Mouse (Mus musculus): ENCODE data around the gene Lmod2. TPM values are rescaled to one million over a fixed set of nuclear protein-coding genes. Genes with fewer than 3 reads are reported as not detected.

The Lmod2 gene
- polyA plus RNA-seq, 1 experiment from 2014 or later: not detected

GRCm38 (mm10) chr6:24613918-24614317, 16.4 kb downstream of the Lmod2 start:
- no peak overlapping the region for H3K9ac ChIP-seq (replicated peaks; ENCODE audit: low read depth, low read length)
- no peak overlapping the region for H3K4me2 ChIP-seq (replicated peaks; ENCODE audit: low read depth, low read length)
- no peak for ATAC-seq (ENCODE audit: insufficient number of reproducible peaks, insufficient read depth, low FRiP score, low read depth)
- H3K27me3 ChIP-seq (ENCODE audit: control insufficient read depth, insufficient read depth, low read length): no peaks in the 10 kb centered on the region
- H3K9me3 ChIP-seq (ENCODE audit: control insufficient read depth, low read depth, low read length): no peaks in the 10 kb centered on the region
- H3K27ac ChIP-seq (ENCODE audit: low read length): no peak overlapping the region
- 86% methylated on average over 4 of the region's 4 CpGs for WGBS
- H3K4me3 ChIP-seq (ENCODE audit: low read depth, low read length): no peak overlapping the region
- no peaks in the 10 kb centered on the region for H3K4me1 ChIP-seq (ENCODE audit: control insufficient read depth, insufficient read depth, low read length)
- peaks cover 25% of the 10 kb centered on the region for H3K36me3 ChIP-seq (ENCODE audit: control insufficient read depth, insufficient read depth, low read length)

- peaks cover 28% of the 10 kb centered on the region for H3K36me3 ChIP-seq (ENCODE audit: control insufficient read depth, insufficient read depth, low read length)
- WGBS: 86% methylated on average over 4 of the region's 4 CpGs
- H3K4me1 ChIP-seq (ENCODE audit: control insufficient read depth, insufficient read depth, low read length): no peaks in the 10 kb centered on the region
- H3K4me3 ChIP-seq (ENCODE audit: low read depth, low read length): no peak overlapping the region
- ATAC-seq (ENCODE audit: insufficient number of reproducible peaks, insufficient read depth, low FRiP score, low read depth): no peak
- no peak overlapping the region for H3K4me2 ChIP-seq (replicated peaks; ENCODE audit: low read depth, low read length)
- H3K9ac ChIP-seq (replicated peaks; ENCODE audit: low read depth, low read length): no peak overlapping the region
- no peaks in the 10 kb centered on the region for H3K9me3 ChIP-seq (ENCODE audit: control insufficient read depth, low read depth, low read length)
- no peaks in the 10 kb centered on the region for H3K27me3 ChIP-seq (ENCODE audit: control insufficient read depth, insufficient read depth, low read length)
- no peak overlapping the region for H3K27ac ChIP-seq (ENCODE audit: low read length)
These were observed 19.2 kb downstream of the Lmod2 start for GRCm38 (mm10) chr6:24616746-24617145.

GRCm38 (mm10) chr6:24619285-24620045, 21.9 kb downstream of the Lmod2 start:
- H3K9ac ChIP-seq (replicated peaks; ENCODE audit: low read depth, low read length): no peak overlapping the region
- 53% methylated on average over 6 of the region's 6 CpGs for WGBS
- H3K4me1 ChIP-seq (ENCODE audit: control insufficient read depth, insufficient read depth, low read length): no peaks in the 10 kb centered on the region
- H3K36me3 ChIP-seq (ENCODE audit: control insufficient read depth, insufficient read depth, low read length): peaks cover 28% of the 10 kb centered on the region
- no peaks in the 10 kb centered on the region for H3K27me3 ChIP-seq (ENCODE audit: control insufficient read depth, insufficient read depth, low read length)
- H3K9me3 ChIP-seq (ENCODE audit: control insufficient read depth, low read depth, low read length): no peaks in the 10 kb centered on the region
- ATAC-seq (ENCODE audit: insufficient number of reproducible peaks, insufficient read depth, low FRiP score, low read depth): no peak; the same call in 1 of the 2 replicates
- no peak overlapping the region for H3K4me2 ChIP-seq (replicated peaks; ENCODE audit: low read depth, low read length)
- H3K4me3 ChIP-seq (ENCODE audit: low read depth, low read length): no peak overlapping the region
- H3K27ac ChIP-seq (ENCODE audit: low read length): no peak overlapping the region

- ATAC-seq (ENCODE audit: insufficient number of reproducible peaks, insufficient read depth, low FRiP score, low read depth): no peak
- Histone ChIP-seq H3K4me2 (replicated peaks; ENCODE audit: low read depth, low read length) (no peak overlapping the region), H3K27me3 (ENCODE audit: control insufficient read depth, insufficient read depth, low read length) (no peaks in the 10 kb centered on the region), H3K4me1 (ENCODE audit: control insufficient read depth, insufficient read depth, low read length) (no peaks in the 10 kb centered on the region), H3K9ac (replicated peaks; ENCODE audit: low read depth, low read length) (no peak overlapping the region), H3K4me3 (ENCODE audit: low read depth, low read length) (no peak overlapping the region), H3K27ac (ENCODE audit: low read length) (no peak overlapping the region), H3K9me3 (ENCODE audit: control insufficient read depth, low read depth, low read length) (no peaks in the 10 kb centered on the region), H3K36me3 (ENCODE audit: control insufficient read depth, insufficient read depth, low read length) (peaks cover 28% of the 10 kb centered on the region)
- WGBS: 79% methylated on average over 2 of the region's 2 CpGs
These were observed 23.4 kb downstream of the Lmod2 start for GRCm38 (mm10) chr6:24620936-24621335.

- ATAC-seq (ENCODE audit: insufficient number of reproducible peaks, insufficient read depth, low FRiP score, low read depth): no peak
- no peaks in the 10 kb centered on the region for H3K4me1 ChIP-seq (ENCODE audit: control insufficient read depth, insufficient read depth, low read length)
- H3K36me3 ChIP-seq (ENCODE audit: control insufficient read depth, insufficient read depth, low read length): peaks cover 24% of the 10 kb centered on the region
- H3K27ac ChIP-seq (ENCODE audit: low read length): no peak overlapping the region
- no peak overlapping the region for H3K9ac ChIP-seq (replicated peaks; ENCODE audit: low read depth, low read length)
- H3K27me3 ChIP-seq (ENCODE audit: control insufficient read depth, insufficient read depth, low read length): no peaks in the 10 kb centered on the region
- H3K4me3 ChIP-seq (ENCODE audit: low read depth, low read length): no peak overlapping the region
- no peak overlapping the region for H3K4me2 ChIP-seq (replicated peaks; ENCODE audit: low read depth, low read length)
- 84% methylated on average over 2 of the region's 2 CpGs for WGBS
- no peaks in the 10 kb centered on the region for H3K9me3 ChIP-seq (ENCODE audit: control insufficient read depth, low read depth, low read length)
These were observed 24.5 kb downstream of the Lmod2 start for GRCm38 (mm10) chr6:24622098-24622497.

- no peaks in the 10 kb centered on the region for H3K4me1 ChIP-seq (ENCODE audit: control insufficient read depth, insufficient read depth, low read length)
- H3K4me3 ChIP-seq (ENCODE audit: low read depth, low read length): no peak overlapping the region
- ATAC-seq (ENCODE audit: insufficient number of reproducible peaks, insufficient read depth, low FRiP score, low read depth): peak; percentile 58; the same call in 1 of the 2 replicates
- H3K9me3 ChIP-seq (ENCODE audit: control insufficient read depth, low read depth, low read length): no peaks in the 10 kb centered on the region
- no peak overlapping the region for H3K27ac ChIP-seq (ENCODE audit: low read length)
- 65% methylated on average over 5 of the region's 5 CpGs for WGBS
- H3K4me2 ChIP-seq (replicated peaks; ENCODE audit: low read depth, low read length): no peak overlapping the region
- no peak overlapping the region for H3K9ac ChIP-seq (replicated peaks; ENCODE audit: low read depth, low read length)
- H3K36me3 ChIP-seq (ENCODE audit: control insufficient read depth, insufficient read depth, low read length): peaks cover 12% of the 10 kb centered on the region
- H3K27me3 ChIP-seq (ENCODE audit: control insufficient read depth, insufficient read depth, low read length): no peaks in the 10 kb centered on the region
These were observed 30.0 kb downstream of the Lmod2 start for GRCm38 (mm10) chr6:24627586-24628030.

- Histone ChIP-seq H3K4me3 (ENCODE audit: low read depth, low read length) (no peak overlapping the region), H3K9ac (replicated peaks; ENCODE audit: low read depth, low read length) (no peak overlapping the region), H3K27ac (ENCODE audit: low read length) (no peak overlapping the region), H3K27me3 (ENCODE audit: control insufficient read depth, insufficient read depth, low read length) (no peaks in the 10 kb centered on the region), H3K36me3 (ENCODE audit: control insufficient read depth, insufficient read depth, low read length) (peaks cover 18% of the 10 kb centered on the region), H3K9me3 (ENCODE audit: control insufficient read depth, low read depth, low read length) (no peaks in the 10 kb centered on the region), H3K4me2 (replicated peaks; ENCODE audit: low read depth, low read length) (no peak overlapping the region), H3K4me1 (ENCODE audit: control insufficient read depth, insufficient read depth, low read length) (no peaks in the 10 kb centered on the region)
- no peak for ATAC-seq (ENCODE audit: insufficient number of reproducible peaks, insufficient read depth, low FRiP score, low read depth)
- 84% methylated on average over 1 of the region's 1 CpGs for WGBS
These were observed 30.9 kb downstream of the Lmod2 start for GRCm38 (mm10) chr6:24628499-24628898.

- H3K4me2 ChIP-seq (replicated peaks; ENCODE audit: low read depth, low read length): no peak overlapping the region
- H3K9ac ChIP-seq (replicated peaks; ENCODE audit: low read depth, low read length): no peak overlapping the region
- peaks cover 10% of the 10 kb centered on the region; the same call in 1 of the 2 replicates for H3K36me3 ChIP-seq (ENCODE audit: control insufficient read depth, insufficient read depth, low read length)
- no peak overlapping the region for H3K27ac ChIP-seq (ENCODE audit: low read length)
- ATAC-seq (ENCODE audit: insufficient number of reproducible peaks, insufficient read depth, low FRiP score, low read depth): no peak
- no peaks in the 10 kb centered on the region for H3K27me3 ChIP-seq (ENCODE audit: control insufficient read depth, insufficient read depth, low read length)
- 74% methylated on average over 4 of the region's 4 CpGs for WGBS
- H3K4me1 ChIP-seq (ENCODE audit: control insufficient read depth, insufficient read depth, low read length): no peaks in the 10 kb centered on the region
- no peaks in the 10 kb centered on the region for H3K9me3 ChIP-seq (ENCODE audit: control insufficient read depth, low read depth, low read length)
- no peak overlapping the region for H3K4me3 ChIP-seq (ENCODE audit: low read depth, low read length)
These were observed 34.5 kb downstream of the Lmod2 start for GRCm38 (mm10) chr6:24632061-24632460.

GRCm38 (mm10) chr6:24634065-24634464, 36.5 kb downstream of the Lmod2 start:
- Histone ChIP-seq H3K9me3 (ENCODE audit: control insufficient read depth, low read depth, low read length) (no peaks in the 10 kb centered on the region), H3K36me3 (ENCODE audit: control insufficient read depth, insufficient read depth, low read length) (peaks cover 12% of the 10 kb centered on the region; the same call in 1 of the 2 replicates), H3K4me2 (replicated peaks; ENCODE audit: low read depth, low read length) (no peak overlapping the region), H3K27me3 (ENCODE audit: control insufficient read depth, insufficient read depth, low read length) (no peaks in the 10 kb centered on the region), H3K4me3 (ENCODE audit: low read depth, low read length) (no peak overlapping the region), H3K9ac (replicated peaks; ENCODE audit: low read depth, low read length) (no peak overlapping the region), H3K27ac (ENCODE audit: low read length) (no peak overlapping the region), H3K4me1 (ENCODE audit: control insufficient read depth, insufficient read depth, low read length) (no peaks in the 10 kb centered on the region)
- ATAC-seq (ENCODE audit: insufficient number of reproducible peaks, insufficient read depth, low FRiP score, low read depth): no peak
- WGBS: 92% methylated on average over 3 of the region's 3 CpGs
